Mouse (Mus musculus) large intestine, adult 2 months (tissue): ENCODE measurements around the gene Stab1. TPM values are rescaled to one million over a fixed set of nuclear protein-coding genes. Genes with fewer than 3 reads are reported as not detected.

Experiments used
- DNase-seq: peaks from one replicate; pipeline ENCODE4 v3.0.0-alpha.2; 2012; ENCODE audit warnings: low read depth, low spot score
- WGBS: fragments of 180-500 bp; shearing (Covaris S2); methylation state at CpG from one replicate; pipeline ENCODE4 v1.1.7; 2018; 5-methylcytosine and 5-hydroxymethylcytosine counted together
- polyA plus RNA-seq: library from polyadenylated mRNA; depleted of rRNA; stranded (reverse); fragments of >200 nt; gene quantifications from 2 replicates; pipeline ENCODE4 v1.2.3, GENCODE M21; 2012

Stab1 gene
- polyA plus RNA-seq, 1 experiment: 39.2 TPM

DNA sequence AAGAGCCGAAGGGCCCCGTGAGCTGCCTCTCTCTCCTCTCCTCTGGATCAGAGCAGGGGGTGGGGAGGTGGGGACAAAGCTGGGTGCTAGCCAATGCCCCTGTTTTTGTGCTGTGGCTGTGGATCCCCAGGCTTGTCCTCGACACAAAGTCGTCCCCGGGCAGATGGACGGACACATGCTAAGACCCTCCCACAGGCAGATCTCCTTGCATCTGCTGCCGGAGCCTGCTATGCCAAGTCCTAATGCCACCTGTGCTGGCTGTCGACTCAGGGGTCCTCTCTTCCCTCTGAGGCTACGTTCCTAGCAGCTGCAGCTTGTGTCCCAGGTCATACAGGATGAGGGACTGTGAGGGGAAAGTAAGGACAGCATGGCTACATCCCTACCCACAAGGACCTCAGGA is 1.6 kb downstream of the Stab1 start:
- WGBS: 51% methylated on average over 9 of the region's 9 CpGs
- DNase-seq: no peak

DNA sequence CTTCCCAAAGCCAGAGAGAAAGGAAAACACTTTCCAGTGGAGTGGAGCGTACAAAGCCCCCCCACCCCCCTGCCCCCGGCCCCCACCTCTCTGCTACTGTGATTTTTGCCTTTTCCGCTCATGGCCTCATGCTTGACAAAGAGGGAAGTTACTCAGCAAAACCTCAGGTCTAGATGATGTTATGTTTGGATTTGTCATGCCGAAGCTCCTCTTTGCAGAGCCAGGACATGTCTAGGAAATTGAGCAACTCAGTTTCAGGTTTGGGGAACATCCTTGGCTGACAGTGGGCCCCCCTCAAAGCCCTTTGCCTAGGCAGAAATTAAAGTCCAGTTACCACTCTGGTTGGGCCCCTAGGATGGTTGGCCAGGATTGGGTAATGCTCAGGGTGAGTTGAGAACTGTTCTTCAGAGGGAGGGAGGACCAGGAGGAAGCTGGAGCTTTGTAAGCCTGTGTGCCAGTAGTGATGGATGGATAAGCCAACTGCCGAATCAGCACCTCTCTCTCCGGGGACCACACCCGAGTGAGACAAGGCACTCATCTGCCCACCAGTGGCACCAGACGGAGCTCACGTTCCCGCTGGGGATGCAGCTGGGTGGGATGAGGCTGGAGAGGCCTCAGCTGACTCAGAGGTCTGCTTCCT is 2.3 kb downstream of the Stab1 start:
- WGBS: 46% methylated on average over 10 of the region's 10 CpGs
- DNase-seq: no peak

DNA sequence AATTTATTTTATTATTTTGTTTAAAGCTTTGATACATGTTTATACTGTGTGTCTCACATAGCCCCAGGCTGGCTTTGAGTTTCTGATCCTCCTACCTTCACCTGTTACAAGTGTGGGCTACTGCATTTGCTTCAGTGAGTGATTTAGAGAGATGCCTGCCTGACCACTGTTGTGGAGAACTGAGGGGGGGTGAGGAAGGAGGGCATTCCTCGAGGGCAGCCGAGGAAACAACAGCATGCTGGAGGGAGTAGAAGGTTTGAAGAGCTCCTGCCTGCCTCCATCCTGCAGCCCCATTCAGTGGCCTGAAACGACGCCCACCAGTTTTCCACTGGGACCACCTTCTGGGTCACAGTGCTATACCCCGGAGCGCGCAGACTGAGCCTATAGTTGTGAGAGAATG is 3.0 kb downstream of the Stab1 start:
- WGBS: 55% methylated on average over 7 of the region's 7 CpGs
- DNase-seq: no peak

DNA sequence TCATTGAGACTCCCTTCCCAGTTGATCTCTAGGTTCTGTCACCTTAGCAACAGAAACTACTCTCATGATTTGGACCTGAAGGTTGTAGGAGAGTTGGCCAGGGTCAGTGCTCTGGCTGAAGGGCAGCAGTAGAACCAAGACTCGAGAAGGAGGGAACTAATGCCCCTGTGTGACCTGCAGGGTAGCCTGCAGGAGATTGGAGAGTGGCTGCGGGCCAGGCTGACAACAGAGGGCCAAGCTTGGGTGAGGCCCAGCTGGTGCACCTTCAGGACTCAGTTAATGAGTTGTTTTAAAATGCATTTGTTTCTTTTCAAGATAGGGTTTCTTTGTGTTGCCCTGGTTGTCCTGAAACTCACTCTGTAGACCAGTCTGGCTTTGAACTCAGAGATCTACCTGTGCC is 3.4 kb downstream of the Stab1 start:
- DNase-seq: no peak
- WGBS: 48% methylated on average over 2 of the region's 2 CpGs

- 75% methylated on average over 8 of the region's 8 CpGs for WGBS
- no peak for DNase-seq
Measured at GRCm38 (mm10) chr14:31164067-31164466, 4.4 kb downstream of the Stab1 start.

- 64% methylated on average over 10 of the region's 10 CpGs for WGBS
- DNase-seq: no peak
Measured at GRCm38 (mm10) chr14:31161638-31162037, 6.8 kb downstream of the Stab1 start.

GRCm38 (mm10) chr14:31161191-31161590 is 7.2 kb downstream of the Stab1 start:
- WGBS: 80% methylated on average over 7 of the region's 7 CpGs
- DNase-seq: no peak

DNA sequence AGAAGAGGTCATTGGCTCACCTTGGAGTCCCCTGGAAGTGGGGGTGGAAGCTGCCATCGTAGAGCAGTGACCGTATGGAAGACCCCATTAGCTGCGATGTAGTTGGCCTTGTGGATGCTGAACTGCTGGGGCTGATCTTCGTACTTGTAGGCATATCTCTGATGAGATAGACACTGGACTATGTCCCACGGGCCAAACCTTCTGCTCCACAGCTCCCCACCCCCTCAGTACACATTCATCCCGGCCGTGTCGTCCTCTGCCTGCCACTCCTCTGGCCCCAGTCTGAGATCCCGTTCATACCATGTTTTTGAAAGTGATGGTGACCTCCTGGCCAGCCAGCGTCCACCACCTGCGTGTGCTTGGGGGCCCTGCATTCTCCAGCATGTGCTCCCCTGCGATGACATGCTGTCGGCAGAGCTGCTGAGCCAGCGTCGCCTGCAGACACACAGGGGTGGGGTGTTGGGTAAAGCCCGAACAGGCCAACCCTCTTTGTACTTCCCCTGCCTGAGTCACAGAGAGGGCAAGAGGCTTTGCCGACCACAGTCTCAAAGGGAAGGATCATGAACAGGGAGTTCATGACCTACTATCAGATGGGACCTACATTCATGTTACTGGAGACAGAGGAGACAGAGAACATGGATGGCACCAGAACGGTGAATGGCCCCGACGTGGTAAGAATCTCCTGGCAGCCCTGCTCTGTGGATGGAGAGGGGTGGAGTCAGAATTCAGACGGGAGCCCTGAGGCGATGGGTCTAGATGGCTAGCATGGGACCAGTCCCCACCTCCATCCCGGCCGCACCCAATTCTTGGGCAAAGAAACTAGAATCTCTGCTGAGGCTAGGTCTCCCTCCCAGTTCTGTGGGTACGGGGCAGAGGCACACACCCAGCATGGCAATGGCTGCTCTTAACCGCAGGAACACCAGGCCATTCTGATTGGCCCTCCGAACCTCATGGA is 8.0 kb downstream of the Stab1 start:
- no peak for DNase-seq
- 46% methylated on average over 27 of the region's 27 CpGs for WGBS

GRCm38 (mm10) chr14:31145694-31146093 is 22.7 kb downstream of the Stab1 start:
- 88% methylated on average over 11 of the region's 11 CpGs for WGBS
- DNase-seq: no peak

GRCm38 (mm10) chr14:31141011-31141410 is 27.4 kb downstream of the Stab1 start:
- 95% methylated on average over 14 of the region's 14 CpGs for WGBS
- no peak for DNase-seq

DNA sequence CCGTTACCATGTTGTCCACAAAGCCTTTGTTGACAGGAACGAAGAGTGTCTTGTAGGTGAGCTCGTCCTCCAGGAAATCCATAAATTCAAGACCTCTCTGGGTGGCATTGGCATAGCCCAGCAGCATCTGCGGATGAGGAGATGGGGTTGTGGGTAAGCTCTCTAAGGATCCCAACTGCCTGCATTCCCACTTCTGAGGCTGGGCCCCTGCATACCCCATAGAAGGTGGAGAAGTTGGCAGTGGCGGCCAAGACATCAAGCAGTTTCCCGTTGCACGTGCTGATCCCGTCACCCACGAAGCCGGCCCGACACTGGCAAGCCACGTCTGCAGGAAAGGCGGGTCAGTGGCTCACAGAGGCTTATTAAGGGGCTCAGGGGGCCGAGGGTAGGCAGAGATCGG is 28.3 kb downstream of the Stab1 start:
- 84% methylated on average over 15 of the region's 15 CpGs for WGBS

DNA sequence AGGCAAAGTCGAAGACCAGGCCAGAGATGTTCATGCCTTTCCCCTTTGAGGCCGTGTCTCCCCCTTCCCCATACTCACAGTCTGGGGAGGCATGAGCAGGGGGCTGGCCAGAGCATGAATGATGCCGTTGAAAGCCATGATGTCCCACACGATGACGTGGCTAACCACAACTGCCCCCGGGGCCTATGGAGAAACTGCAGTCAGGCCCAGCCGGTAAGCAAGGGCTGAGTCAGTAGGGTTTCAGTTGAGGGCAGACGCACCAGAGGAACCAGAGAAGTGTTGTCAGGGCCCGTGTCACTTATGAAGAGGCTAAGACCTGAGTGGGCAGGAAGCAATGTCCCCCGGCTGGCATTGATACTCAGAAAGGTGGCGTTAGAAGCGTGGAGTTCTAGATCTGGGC is 28.8 kb downstream of the Stab1 start:
- 85% methylated on average over 12 of the region's 12 CpGs for WGBS

More for the DNA sequence above, 28.3 kb downstream of the Stab1 start:
- DNase-seq: no peak

GRCm38 (mm10) chr14:31138897-31139429 is 29.5 kb downstream of the Stab1 start:
- WGBS: 87% methylated on average over 9 of the region's 9 CpGs
- no peak for DNase-seq

More for the DNA sequence above, 28.8 kb downstream of the Stab1 start:
- DNase-seq: no peak

GRCm38 (mm10) chr14:31138219-31138896 is 30.1 kb downstream of the Stab1 start:
- 90% methylated on average over 33 of the region's 35 CpGs for WGBS
- no peak for DNase-seq

GRCm38 (mm10) chr14:31137791-31138190 is 30.6 kb downstream of the Stab1 start:
- WGBS: 86% methylated on average over 11 of the region's 11 CpGs
- DNase-seq: no peak

- WGBS: 78% methylated on average over 10 of the region's 10 CpGs
- DNase-seq: no peak
Measured at GRCm38 (mm10) chr14:31137281-31137595, 31.2 kb downstream of the Stab1 start.

DNA sequence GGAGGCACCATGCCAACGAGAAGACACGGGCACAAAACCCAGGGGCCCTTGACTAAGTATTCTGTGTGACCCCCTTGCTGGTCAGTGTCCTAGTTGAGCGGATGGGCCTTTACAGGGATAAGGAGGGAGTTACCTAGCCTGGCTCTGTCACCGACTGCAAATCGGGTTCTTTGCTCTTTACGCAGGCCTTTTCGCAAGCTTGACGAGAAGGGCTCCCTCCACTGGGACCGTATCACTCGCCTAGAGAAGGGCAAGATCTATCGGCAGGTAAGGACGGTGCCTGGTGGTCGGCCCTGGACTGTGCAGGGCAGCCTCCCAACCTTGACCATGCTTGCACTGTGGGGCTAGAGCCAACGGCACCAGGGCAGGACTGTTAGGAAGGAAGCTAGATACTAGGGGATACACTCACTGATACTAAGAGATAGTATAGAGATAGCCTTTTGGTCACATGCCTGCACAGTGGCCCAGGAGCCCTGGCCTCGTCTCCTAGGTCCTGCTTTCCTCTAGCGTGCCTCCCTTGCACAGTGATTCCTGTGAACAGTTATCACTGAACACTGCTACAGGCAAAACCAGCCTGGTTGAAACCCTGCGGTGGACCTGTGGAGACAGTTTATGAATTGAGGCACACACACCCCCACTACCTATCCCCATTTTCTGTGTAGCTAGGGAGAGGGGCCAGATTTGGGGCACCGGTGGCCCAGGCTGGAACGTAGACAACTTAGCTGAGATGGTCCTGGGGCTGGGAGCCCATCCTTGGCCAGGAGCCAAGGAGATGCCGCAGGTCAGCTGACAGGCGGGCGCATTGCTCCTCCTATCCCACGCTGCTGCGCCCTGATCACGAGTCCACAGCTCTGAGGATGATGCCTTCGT is 31.8 kb downstream of the Stab1 start:
- DNase-seq: no peak
- 88% methylated on average over 26 of the region's 26 CpGs for WGBS

DNA sequence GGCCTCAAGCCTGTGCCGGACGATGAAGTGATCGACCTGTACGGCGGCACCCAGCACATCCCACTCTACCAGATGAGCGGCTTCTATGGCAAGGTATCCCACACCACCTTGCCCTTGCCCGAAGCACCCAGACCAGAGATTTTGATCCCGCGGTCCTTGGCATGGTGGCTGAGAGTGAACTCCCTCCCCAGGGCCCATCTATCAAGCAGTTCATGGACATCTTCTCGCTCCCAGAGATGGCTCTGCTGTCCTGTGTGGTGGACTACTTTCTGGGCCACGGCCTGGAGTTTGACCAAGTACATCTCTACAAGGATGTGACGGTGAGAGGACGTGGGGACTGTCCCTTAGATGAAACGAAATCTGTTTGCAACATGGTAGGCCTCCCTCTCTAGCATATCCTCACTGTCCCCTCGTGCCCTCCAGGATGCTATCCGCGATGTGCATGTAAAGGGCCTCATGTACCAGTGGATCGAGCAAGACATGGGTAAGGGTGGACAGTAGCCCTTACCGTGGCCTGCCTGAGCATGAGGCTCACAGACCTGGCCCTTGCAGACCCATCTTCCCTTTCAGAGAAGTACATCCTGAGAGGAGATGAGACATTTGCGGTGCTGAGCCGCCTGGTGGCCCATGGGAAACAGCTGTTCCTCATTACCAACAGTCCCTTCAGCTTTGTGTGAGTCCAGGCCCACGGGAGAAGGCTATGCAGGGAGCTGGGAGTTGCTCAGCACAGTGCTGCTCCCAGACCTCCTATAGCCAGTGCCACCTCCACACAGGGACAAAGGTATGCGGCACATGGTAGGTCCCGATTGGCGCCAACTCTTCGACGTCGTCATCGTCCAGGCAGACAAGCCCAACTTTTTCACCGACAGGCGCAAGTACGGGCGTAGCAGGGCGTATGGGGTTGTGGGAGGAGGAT is 32.7 kb downstream of the Stab1 start:
- WGBS: 95% methylated on average over 34 of the region's 34 CpGs

More for the DNA sequence above, 32.7 kb downstream of the Stab1 start:
- DNase-seq: no peak
